Mouse (Mus musculus): ENCODE data around the gene Stx2. TPM values are rescaled to one million over a fixed set of nuclear protein-coding genes. Genes with fewer than 3 reads are reported as not detected.

Gene Stx2
- polyA plus RNA-seq (2015; fragmentation: Nextera tagmentation; extraction: Ambion mirVana) = 28.0 and 30.5 TPM in 2 replicates

DNA sequence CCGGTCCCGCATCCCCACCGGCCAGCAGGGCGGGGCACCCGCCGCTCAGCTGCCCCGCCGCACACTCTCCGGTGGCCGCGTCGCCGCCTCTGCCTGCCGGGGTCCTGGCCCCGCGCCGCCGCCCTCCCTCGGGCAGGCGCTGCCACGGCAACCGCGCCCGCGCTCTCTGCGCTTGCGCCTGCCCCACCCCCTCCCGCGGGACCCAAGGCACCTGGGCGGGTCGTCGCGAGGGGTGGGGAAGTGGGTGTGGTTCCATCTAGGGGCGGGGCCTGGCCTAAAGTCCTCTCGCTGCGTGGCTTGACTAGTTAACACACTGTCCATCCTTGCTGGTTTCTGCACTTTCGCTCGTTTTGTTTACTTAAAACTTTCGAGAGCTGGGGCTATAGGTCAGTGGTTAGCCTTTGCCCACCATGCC is at the start of gene Stx2:
Gene Stx2, minus strand, starts transcription at position 163 of the 415 bp plus-strand sequence.
- ATAC-seq (ENCODE audit: low FRiP score, low read depth) = peak; percentile 92
- Histone ChIP-seq H3K4me3 (peak within 1 kb of the TSS; percentile 70), H3K9ac (peak within 1 kb of the TSS; percentile 84), H3K9me3 (no peaks in the 10 kb centered on the region), H3K4me2 (replicated peaks) (peak within 1 kb of the TSS; percentile 92), H3K27me3 (no peaks in the 10 kb centered on the region), H3K4me1 (peaks cover 20% of the 10 kb centered on the region), H3K36me3 (peaks cover 12% of the 10 kb centered on the region; the same call in 1 of the 2 replicates), H3K27ac (no peak within 1 kb of the TSS)
- WGBS = 0% methylated on average over 38 of the region's 39 CpGs

DNA sequence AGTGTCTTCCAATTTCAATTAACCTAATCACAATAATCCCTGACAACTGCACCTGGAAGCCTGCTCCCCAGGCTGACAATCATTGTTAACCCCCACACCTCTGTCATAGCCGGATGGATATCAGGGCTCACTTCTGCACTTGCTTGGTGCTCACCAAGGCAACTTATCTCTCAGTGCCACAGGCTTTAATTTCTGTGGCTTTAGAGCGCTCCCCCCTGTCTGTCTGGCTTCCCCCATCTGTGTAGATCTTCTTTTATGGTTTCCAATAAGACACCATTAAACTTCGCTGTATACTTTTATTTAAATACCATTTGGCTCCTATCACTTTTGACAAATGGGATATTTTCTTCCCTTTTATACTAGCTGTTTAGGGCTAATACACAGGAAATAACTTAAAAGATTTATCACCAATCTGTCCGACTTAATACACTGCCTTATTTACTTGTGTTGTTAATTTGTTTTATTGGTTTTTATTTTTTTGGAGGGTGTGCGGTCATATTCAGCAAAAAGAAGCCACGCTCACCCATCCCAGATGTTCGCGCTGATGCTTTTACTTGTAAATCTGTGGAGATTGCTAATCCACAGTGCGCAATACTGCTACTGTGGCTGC is 46.4 kb upstream of the Stx2 start:
- ATAC-seq (ENCODE audit: low FRiP score, low read depth) = no peak
- Histone ChIP-seq H3K9ac (no peak overlapping the region), H3K4me1 (no peaks in the 10 kb centered on the region), H3K4me2 (replicated peaks) (no peak overlapping the region), H3K27ac (no peak overlapping the region), H3K9me3 (no peaks in the 10 kb centered on the region), H3K27me3 (no peaks in the 10 kb centered on the region; the same call in none of the 2 replicates), H3K36me3 (no peaks in the 10 kb centered on the region), H3K4me3 (no peak overlapping the region)
- 68% methylated on average over 9 of the region's 9 CpGs for WGBS

DNA sequence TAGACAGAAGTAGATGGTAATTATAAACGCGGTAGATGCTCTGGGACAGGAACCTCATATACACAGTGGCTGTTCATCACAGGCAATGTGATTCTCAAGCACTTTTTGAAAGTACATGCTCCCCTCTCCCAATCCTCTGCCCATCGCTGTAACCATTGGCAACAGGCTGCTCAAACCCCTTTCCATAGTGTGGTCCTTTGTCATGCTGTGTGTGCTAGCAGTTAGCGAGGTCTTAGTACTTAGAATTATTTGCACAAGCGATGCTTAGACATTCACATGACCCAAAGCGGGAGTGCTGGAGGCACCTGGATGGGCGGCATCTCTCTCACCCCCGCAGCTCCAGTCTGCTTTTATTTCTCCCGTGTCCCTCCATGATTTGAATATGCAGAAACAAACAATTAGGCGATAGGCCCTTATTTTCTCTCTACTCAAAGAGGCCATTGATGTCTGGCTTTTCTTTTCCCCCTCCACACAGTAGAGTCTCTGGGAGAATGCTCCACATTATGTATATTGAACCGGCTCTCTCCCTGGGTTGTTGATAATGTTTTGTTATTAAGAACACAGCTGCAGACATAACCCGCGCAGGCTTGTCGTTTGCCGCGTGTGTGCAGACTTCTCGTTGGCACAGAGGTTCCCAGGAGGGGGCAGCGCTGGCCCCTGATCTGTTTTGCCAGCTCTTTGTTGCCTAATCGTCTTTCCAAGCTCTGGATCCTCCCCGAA is 44.4 kb upstream of the Stx2 start:
- no peak overlapping the region for H3K27ac ChIP-seq
- no peak overlapping the region for H3K4me2 ChIP-seq (replicated peaks)
- WGBS = 36% methylated on average over 20 of the region's 20 CpGs
- no peaks in the 10 kb centered on the region; the same call in 1 of the 2 replicates for H3K27me3 ChIP-seq
- H3K4me1 ChIP-seq = no peaks in the 10 kb centered on the region
- no peak overlapping the region for H3K4me3 ChIP-seq
- no peak for ATAC-seq (ENCODE audit: low FRiP score, low read depth)
- H3K36me3 ChIP-seq = no peaks in the 10 kb centered on the region
- no peak overlapping the region for H3K9ac ChIP-seq
- H3K9me3 ChIP-seq = no peaks in the 10 kb centered on the region

DNA sequence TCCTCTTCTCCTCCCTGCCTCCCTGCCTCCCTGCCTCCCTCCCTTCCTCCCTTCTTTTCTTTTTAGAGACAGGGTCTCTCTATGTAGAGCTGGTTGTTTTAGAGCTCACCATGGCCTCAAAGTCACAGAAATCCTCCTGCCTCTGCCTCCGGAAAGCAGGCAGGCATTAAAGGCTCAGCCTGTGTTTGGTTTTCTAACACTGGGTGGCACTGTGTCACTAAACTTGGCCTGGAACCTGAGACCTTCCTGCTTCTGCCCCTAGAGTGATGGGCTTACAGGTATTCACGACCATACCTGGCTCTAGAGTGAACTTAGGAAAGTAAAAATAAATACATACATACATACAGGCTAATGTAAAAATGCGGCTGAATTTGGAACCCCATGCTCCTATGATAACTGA is 43.5 kb upstream of the Stx2 start:
- H3K9ac ChIP-seq = no peak overlapping the region
- no peak overlapping the region for H3K4me3 ChIP-seq
- WGBS = 77% methylated on average over 3 of the region's 3 CpGs
- H3K9me3 ChIP-seq = no peaks in the 10 kb centered on the region
- H3K27ac ChIP-seq = no peak overlapping the region
- H3K36me3 ChIP-seq = no peaks in the 10 kb centered on the region
- ATAC-seq (ENCODE audit: low FRiP score, low read depth) = no peak
- no peak overlapping the region for H3K4me2 ChIP-seq (replicated peaks)
- no peaks in the 10 kb centered on the region for H3K4me1 ChIP-seq
- H3K27me3 ChIP-seq = no peaks in the 10 kb centered on the region

DNA sequence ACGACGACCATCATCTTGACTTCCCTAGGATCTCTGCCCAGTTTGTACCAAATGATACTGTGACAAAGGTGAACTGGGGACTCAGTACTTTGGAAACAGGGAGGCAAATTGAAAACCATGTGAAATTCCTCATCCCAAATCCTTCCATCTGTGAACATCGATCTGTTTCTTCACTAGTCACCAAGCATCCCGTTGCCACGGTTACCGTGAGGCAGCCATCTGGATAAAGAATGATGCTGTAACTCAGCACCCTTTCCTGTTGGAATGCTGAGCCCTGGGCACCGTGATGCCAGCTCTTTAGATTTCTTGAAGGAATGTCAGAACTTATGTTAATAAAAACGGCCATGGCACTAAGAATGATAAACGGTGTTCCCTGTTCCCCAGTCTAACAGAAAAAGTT is 41.0 kb upstream of the Stx2 start:
- Histone ChIP-seq H3K9me3 (no peaks in the 10 kb centered on the region), H3K4me2 (replicated peaks) (no peak overlapping the region), H3K9ac (no peak overlapping the region), H3K27me3 (no peaks in the 10 kb centered on the region), H3K36me3 (no peaks in the 10 kb centered on the region), H3K4me1 (no peaks in the 10 kb centered on the region), H3K27ac (no peak overlapping the region), H3K4me3 (no peak overlapping the region)
- 73% methylated on average over 9 of the region's 9 CpGs for WGBS
- ATAC-seq (ENCODE audit: low FRiP score, low read depth) = no peak

DNA sequence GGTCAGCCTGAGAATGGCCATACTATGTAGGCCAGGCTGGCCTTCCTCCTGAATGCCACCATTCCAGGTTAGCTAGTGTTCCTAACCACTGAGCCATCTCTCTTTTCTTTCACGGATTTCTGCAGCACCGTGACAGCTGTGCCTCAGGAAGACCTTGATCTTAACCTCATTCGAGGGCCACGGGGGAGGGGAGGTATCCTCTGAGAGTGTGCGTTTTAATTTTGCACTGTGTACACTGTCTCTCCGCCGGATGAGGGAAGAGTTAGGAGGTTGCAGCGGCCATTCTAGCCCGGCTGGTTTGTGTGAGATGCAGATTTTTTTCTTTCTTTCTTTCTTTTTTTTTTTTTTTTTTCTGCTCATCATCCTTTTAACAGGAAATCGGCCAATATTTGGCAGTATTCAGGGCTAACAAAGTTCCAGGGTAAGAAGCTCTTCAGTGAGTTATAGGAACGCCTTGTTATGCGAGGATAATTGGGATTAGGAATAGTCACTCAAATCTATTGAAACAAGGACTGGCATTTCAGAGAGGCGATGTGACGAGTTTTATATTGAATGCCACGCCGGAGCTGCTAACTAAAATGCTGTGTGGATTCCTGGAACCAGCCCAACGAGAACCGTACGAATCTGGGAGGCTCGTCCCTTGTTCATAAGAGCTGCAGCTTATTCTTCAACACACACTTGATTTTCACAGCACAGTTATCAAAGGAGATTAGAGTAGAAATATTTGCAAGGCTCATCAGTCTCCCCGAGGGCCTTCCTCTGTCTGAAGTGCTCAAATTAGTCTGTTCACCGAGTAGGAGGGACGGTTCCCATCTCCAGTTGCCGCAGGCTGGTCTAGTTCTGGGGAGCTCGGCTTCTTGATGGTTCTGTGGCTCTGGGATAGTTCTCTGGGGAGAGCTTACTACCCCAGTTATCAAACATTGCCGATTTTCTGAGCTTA is 37.5 kb upstream of the Stx2 start:
- WGBS = 65% methylated on average over 26 of the region's 26 CpGs
- ATAC-seq (ENCODE audit: low FRiP score, low read depth) = no peak
- Histone ChIP-seq H3K9me3 (no peaks in the 10 kb centered on the region), H3K27me3 (no peaks in the 10 kb centered on the region), H3K36me3 (no peaks in the 10 kb centered on the region), H3K4me3 (no peak overlapping the region), H3K4me2 (replicated peaks) (no peak overlapping the region), H3K27ac (no peak overlapping the region), H3K9ac (no peak overlapping the region), H3K4me1 (no peaks in the 10 kb centered on the region)

DNA sequence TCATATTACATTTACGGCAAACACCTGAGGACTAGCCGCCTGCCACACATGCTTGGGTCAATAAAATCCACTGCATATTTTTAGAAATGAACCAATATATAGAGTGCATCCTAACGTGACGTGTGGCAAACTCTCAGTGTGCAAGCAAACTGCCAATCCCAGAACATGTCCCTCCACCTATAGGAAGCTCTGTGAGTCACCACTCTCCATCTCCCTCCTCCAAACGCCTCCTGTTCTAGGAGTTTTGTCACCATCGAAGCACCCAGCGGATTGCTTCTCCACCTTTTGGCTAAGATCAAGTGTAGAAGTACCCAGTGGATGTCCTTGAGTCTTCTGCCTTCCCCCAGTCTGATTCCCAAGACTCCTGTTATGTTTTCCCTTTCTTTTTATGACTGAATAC is 29.4 kb upstream of the Stx2 start:
- Histone ChIP-seq H3K27me3 (no peaks in the 10 kb centered on the region), H3K4me2 (replicated peaks) (no peak overlapping the region), H3K4me3 (no peak overlapping the region), H3K36me3 (no peaks in the 10 kb centered on the region), H3K27ac (no peak overlapping the region), H3K4me1 (no peaks in the 10 kb centered on the region), H3K9me3 (0 out of 2 replicates have a peak, but pooled peaks cover 6% of the 10 kb centered on the region), H3K9ac (no peak overlapping the region)
- 57% methylated on average over 7 of the region's 7 CpGs for WGBS
- ATAC-seq (ENCODE audit: low FRiP score, low read depth) = no peak

DNA sequence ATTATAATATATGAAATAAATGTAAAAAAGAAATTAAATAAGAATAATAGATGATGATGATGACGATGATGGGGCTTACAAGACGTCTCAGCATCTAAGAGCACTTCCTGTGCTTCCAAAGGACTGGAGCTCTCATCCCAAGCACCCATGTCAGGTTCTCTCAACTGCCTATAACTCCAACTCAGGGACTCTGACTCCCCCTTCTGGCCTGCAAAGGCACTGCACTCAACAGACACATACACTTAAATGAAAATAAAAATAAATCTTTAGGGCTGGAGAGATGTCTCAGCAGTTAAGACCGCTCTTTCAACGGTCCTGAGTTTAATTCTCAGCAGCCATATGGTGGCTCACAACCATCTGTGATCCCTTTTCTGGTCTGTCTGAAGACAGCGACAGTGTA is 28.3 kb upstream of the Stx2 start:
- no peak overlapping the region for H3K4me2 ChIP-seq (replicated peaks)
- H3K4me3 ChIP-seq = no peak overlapping the region
- no peak for ATAC-seq (ENCODE audit: low FRiP score, low read depth)
- no peaks in the 10 kb centered on the region for H3K27me3 ChIP-seq
- no peak overlapping the region for H3K27ac ChIP-seq
- H3K9ac ChIP-seq = no peak overlapping the region
- 85% methylated on average over 5 of the region's 5 CpGs for WGBS
- H3K4me1 ChIP-seq = no peaks in the 10 kb centered on the region
- H3K9me3 ChIP-seq = 0 out of 2 replicates have a peak, but pooled peaks cover 6% of the 10 kb centered on the region
- H3K36me3 ChIP-seq = no peaks in the 10 kb centered on the region

DNA sequence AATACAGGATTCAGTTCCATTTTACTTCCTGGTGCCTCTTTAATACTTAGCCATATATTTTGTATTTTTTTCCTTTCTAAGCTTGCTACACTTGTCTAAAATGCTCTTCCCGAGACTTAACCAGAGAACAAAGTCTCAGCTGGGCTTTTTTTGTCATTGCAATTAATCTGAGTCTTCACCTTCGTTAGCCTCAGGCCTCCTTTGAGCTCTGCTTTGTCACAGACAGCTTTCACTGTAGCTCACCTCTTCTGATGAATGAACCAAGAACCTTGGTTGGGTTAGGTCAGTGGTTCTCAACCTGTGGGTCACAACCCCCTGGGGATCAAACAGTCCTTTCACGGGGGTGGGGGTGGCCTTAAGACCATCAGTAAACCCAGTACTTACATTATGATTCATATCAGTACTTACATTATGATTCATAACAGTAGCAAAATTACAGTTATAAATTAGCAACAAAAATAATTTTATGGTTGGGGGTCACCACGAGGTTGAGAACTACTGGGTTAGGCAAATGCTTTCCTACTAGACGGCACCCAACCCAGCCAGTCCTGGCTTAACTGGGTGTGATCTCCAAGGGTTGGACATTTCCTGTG is 20.9 kb upstream of the Stx2 start:
- Histone ChIP-seq H3K9ac (no peak overlapping the region), H3K27ac (no peak overlapping the region), H3K9me3 (0 out of 2 replicates have a peak, but pooled peaks cover 6% of the 10 kb centered on the region), H3K4me1 (no peaks in the 10 kb centered on the region), H3K27me3 (no peaks in the 10 kb centered on the region), H3K4me2 (replicated peaks) (no peak overlapping the region), H3K4me3 (no peak overlapping the region), H3K36me3 (peaks cover 23% of the 10 kb centered on the region)
- ATAC-seq (ENCODE audit: low FRiP score, low read depth) = no peak
- 69% methylated on average over 5 of the region's 5 CpGs for WGBS

DNA sequence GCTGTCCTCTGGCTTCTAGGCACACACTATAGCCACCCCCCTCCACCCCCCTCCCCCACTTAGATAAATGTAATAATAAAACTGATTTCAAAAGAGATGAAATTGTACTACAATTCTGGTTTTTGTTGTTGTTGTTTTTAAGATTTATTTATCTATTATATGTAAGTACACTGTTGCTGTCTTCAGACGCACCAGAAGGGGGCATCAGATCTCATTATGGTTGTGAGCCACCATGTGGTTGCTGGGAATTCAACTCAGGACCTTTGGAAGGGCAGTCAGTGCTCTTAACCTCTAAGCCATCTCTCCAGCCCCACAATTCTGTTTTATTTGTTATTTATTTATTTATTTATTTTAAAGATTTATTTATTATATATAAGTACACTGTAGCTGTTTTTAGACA is 18.3 kb upstream of the Stx2 start:
- H3K9ac ChIP-seq = no peak overlapping the region
- no peaks in the 10 kb centered on the region for H3K27me3 ChIP-seq
- peaks cover 37% of the 10 kb centered on the region for H3K36me3 ChIP-seq
- H3K4me1 ChIP-seq = peaks cover 4% of the 10 kb centered on the region
- H3K9me3 ChIP-seq = no peaks in the 10 kb centered on the region
- WGBS = 64% methylated on average over 1 of the region's 1 CpGs
- no peak for ATAC-seq (ENCODE audit: low FRiP score, low read depth)
- no peak overlapping the region for H3K4me3 ChIP-seq
- H3K27ac ChIP-seq = no peak overlapping the region
- no peak overlapping the region for H3K4me2 ChIP-seq (replicated peaks)

DNA sequence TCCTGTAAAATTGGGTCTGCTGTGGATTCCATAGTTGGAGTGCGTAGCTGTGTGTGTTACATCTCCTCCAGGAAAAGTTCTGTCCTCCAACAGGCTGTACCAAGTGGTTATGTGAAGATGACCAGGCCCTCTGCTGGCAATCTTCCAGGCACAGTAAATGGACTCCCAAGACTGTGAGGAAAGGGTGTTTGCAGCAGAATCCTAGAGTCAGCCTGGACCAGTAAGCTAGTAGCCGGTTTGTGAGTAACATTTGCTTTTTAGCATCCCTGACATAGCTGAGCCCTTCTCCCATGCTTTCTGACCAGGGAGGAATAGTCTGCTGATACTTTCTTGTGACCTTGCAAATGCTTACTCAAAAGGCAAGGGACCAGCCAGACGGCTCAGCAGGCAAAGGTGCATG is 17.8 kb upstream of the Stx2 start:
- Histone ChIP-seq H3K4me2 (replicated peaks) (no peak overlapping the region), H3K27ac (no peak overlapping the region), H3K36me3 (peaks cover 37% of the 10 kb centered on the region), H3K27me3 (no peaks in the 10 kb centered on the region), H3K9me3 (no peaks in the 10 kb centered on the region), H3K4me3 (no peak overlapping the region), H3K4me1 (peaks cover 7% of the 10 kb centered on the region), H3K9ac (no peak overlapping the region)
- ATAC-seq (ENCODE audit: low FRiP score, low read depth) = no peak
- WGBS = 87% methylated on average over 3 of the region's 3 CpGs

DNA sequence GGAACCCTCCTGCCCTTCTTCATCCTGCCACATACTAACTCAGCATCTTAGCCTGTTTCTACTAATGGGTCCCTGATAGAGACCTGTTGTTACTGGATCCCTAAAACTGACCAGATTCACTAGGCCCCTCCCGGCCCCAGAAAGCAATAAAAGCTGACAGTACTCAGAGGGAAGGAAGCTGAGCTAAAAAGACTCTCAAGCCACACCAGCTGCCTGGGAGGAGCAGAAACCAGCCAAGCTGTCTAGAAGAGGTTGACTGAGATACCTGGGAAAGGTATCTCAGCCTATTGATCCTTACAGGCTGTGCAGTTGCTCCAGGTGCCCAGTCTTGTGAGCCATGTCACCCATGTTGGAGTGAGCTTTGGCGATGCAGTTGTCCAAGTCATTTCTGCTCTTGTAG is 17.4 kb upstream of the Stx2 start:
- Histone ChIP-seq H3K36me3 (peaks cover 37% of the 10 kb centered on the region), H3K4me1 (peaks cover 7% of the 10 kb centered on the region), H3K4me3 (no peak overlapping the region), H3K27me3 (no peaks in the 10 kb centered on the region), H3K4me2 (replicated peaks) (no peak overlapping the region), H3K9me3 (no peaks in the 10 kb centered on the region), H3K27ac (no peak overlapping the region), H3K9ac (no peak overlapping the region)
- WGBS = 63% methylated on average over 2 of the region's 2 CpGs
- no peak for ATAC-seq (ENCODE audit: low FRiP score, low read depth)

All from limb, embryonic 13.5 days (tissue).